Mouse (Mus musculus) monocyte, adult 2 months (primary cell): Measurements from ENCODE around the gene Stk19.
"Not testable (repeated sequence)": the region's sequence is repeated elsewhere in the genome, so short reads cannot be mapped to it uniquely, and the experiment has no call there.

ENCODE experiments used
- DNase-seq, 2 experiments: peaks; one replicate each; pipeline ENCODE4 v3.0.0; 2022; ENCODE audit warnings: low spot score in 2 of 2, low read depth in 1 of 2

Stk19 gene

DNA sequence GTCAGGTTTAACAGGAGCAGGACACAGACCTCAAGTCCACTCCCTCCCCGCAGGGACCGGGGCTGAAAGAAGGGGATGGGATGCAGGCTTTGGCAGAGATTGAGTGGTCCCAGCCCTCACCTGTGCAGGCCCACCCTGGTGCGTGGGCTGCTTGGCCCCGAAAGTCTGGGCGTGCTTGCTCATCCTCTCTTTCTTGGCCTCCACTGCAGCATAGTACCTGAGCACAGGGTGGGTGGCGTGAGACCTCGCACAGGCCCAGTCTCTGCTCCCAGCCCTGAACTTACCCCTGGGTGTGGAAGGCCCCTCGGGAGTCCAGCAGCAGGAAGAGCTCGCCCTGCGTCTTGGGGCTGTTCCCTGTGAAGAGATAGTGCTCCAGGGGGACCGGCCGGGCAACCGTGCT, 8.1 kb upstream of the Stk19 start:
- no peak for DNase-seq

DNA sequence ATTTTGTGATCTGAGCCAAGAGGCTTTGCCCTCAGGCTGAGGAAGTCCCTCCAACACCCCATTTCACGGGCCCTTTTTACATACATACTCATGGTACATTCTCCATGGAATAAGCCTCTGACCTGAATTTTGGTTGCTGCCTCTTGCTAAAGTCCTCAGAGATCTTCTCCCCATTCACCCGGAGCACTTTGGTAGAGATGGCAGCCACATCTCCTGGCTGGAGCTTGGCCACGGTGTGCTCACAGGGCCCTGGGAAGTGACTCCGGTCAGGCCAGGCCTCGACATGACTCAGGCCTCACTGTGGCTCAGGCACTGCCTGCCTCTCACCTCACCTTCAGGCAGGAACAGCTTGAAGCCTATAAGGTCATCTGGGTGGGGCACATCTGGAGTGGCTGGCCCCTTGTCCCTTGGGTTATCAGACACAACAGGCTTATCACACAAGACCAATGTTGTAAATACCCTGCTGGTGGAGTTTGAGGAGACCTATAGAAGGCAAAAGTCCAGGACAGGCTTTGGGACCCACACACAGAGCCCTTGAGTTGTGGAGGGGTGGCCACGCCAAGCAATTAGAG, 4.1 kb upstream of the Stk19 start:
- DNase-seq = no peak

DNA sequence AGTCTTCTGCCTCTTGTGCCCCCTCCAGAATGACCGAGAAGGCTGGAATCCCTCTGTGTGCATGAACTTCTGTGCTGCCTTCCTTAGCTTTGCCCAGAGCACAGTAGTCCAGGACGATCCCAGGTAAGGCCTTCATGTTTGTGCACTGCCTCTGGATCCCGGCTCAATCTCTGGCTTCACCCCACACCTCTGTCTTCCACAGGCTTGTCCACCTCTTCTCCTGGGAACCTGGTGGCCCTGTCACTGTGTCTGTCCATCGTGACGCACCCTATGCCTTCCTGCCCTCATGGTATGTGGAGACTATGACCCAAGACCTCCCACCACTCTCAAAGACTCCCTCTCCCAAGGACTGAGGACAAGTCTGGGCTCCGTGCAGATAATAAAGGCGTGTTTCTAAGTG, 2.0 kb upstream of the Stk19 start:
- no peak for DNase-seq

DNA sequence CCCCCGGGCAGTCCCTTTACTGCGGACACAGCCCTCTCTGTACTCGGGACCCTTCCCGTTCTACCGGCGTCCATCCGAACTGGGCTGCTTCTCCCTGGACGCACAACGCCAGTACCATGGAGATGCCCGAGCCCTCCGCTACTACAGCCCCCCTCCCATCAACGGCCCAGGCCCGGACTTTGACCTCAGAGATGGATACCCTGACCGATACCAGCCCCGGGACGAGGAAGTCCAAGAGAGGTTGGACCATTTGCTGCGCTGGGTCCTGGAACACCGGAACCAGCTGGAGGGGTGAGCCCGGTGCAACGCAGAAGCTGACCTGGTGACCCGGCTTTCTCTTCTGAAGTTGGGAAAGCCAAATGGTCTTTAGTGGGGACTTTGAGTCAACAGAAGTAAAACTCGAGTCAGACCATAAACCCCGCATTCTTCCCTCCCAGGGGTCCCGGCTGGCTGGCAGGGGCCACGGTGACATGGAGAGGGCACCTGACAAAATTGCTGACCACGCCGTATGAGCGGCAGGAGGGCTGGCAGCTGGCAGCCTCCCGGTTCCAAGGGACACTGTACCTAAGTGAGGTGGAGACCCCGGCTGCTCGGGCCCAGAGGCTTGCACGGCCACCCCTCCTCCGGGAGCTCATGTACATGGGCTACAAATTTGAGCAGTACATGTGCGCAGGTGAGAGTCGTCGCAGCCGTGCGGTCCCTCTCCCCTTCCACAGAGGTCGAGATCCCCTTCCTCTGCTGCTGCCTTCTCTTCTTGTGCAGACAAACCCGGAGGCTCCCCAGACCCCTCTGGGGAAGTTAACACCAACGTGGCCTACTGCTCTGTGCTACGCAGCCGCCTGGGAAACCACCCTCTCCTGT, 949 bp upstream of the Stk19 start:
- DNase-seq = no peak

DNA sequence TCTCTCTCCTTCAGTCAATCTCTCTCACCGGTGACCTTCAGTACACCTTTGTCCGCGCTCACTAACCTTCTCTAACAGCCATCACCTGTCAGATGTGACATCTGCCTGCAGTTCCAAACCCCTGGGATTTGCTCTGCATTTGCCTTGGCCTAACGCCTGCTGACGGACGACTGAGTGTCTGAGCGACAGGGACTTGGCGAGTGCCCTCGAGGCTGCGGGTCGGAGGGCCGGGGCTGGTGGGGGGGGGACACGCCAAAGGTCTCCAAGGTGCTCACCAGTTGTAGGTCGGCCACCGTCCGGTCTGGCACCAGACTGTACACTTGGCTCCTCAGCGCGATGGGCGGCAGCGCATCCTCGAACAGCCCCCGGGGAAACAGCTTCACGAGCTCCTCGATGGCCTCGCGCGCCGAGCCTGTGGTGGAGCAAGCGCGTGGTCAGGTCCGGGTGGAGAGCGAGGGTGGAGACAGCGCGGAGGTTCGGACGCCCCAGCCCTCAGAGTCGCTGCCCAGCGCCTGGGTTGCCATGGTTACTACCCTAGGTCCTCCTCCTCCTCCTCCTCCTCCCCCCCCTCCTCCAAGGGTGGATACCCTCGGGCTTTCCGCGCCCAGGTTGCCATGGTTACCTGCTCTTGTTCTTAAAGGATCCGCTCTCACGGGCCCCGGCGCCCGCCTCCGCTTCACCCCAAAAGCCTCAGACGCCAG, 440 bp downstream of the Stk19 start:
- no peak for DNase-seq

DNA sequence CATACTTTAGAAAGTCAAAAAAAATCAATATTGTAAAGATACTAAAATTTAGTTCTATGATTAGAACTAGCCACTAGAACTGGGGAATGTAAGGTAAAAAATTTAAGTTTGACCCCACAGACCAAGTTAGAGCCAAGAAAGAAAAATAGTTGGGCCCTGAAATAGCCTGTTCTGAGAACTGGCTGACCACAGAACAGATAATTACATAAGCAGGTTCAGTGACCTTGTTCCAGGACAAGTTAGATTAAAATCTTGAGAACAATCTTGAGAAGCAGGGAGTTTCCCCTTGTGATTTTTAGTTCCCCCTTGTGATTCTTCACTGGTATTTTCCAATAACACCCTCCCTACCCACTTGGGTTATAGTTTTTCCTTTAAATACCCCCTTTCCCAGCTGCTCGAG, 6.0 kb downstream of the Stk19 start:
- DNase-seq = not testable (repeated sequence)

DNA sequence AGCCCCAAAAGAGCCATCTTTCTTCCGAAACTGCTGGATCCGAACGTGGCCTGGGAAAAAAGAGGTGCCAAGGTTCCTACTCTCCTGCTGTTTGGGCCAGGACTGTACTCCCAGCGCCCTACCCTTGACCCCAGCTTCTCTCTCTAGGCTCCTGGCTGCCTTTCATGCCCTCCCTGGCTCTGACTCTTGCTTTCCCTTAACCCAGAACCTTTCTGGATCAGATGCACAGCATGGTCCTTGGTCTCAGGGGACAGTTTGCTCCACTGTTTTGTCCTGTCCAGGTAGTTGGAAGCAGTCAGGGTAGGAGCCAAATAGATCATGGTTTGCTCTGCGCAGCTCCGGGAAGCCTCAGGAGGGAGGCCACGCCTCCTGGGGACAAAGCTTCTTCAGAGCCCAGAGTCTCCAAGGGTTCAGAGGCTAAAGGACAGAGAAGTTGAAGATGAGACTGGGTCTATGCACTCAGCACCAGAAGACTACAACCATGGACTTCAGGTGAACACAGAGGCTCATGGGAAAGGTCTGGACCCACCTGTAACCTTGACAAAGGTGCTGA, 21.9 kb downstream of the Stk19 start:
- no peak for DNase-seq

DNA sequence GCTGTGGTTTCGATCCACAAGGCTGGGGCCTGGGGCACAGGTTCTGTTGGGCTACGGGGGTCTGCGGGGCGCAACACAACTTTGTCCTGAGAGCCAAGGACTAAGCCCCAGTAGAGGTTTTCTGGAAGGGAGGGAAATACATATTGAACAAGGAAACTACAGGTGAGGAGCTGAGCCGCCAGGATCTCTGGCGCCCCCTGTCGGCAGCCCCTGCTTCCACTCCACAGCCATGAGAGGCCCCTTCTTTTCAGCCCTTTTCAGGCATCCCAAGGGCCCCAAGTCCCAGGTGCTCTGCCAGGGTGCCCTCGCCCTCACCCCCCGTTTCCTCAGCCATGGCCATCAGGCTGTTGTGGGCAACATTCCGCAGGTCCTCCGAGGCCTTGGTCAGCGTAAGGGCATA, 23.0 kb downstream of the Stk19 start:
- not testable (repeated sequence) for DNase-seq

DNA sequence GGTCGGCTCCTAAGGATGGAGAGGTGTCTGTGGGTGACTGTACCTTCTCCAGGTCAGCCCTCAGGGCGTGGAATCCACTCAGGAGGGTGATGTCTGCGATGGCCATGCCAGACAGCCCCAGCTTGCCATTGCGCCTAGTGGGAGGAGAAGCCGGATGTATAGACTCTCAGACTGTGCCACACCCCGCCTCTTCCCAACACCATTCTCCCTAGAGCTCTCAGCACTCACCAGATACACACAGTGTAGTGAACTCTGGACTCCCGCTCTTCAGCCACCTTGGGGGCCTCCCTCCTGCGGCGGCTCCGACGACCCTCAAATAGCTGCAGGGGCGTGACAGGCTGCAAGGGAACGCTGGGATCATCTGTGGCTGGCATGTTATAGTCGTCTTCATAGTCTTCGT, 25.5 kb downstream of the Stk19 start:
- no peak for DNase-seq

DNA sequence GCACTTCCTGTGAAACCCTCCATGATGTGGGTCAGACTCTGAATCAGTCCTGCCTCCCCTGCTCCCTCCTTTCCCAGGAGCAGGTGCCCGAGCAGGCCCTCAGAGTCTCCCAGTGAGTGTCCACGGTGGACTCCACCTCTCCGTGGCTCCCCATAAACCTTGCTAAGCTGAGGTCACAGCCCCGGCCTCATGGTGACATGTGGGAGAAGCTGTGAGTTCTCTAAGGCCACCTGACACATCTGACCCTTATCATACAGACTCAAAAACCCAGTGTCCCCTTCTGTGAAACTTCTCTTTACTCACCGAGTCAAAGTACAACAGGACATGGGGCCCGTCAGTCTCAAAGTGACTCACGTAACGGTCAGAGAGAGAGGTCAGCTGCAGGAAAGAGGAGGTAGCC, 25.9 kb downstream of the Stk19 start:
- not testable (repeated sequence) for DNase-seq

DNA sequence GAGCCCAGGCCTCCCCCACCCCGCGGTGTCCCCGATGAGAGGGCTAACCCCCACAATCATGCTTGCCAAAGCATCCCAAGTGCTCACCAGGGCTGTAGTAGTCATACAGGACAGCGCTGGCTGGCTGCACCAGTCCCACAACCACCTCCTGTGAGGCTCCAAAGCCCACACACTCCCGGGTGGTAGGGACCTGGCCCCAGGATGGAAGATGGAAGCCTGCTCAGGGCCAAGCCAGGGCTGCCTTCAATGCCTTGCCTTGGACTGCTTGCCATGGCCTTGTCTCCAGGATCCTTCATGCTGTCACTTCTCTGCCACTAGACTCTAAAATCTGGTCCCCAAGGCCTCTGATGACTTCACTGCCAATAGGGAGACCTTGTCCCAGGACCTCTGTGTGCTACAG, 26.3 kb downstream of the Stk19 start:
- not testable (repeated sequence) for DNase-seq

DNA sequence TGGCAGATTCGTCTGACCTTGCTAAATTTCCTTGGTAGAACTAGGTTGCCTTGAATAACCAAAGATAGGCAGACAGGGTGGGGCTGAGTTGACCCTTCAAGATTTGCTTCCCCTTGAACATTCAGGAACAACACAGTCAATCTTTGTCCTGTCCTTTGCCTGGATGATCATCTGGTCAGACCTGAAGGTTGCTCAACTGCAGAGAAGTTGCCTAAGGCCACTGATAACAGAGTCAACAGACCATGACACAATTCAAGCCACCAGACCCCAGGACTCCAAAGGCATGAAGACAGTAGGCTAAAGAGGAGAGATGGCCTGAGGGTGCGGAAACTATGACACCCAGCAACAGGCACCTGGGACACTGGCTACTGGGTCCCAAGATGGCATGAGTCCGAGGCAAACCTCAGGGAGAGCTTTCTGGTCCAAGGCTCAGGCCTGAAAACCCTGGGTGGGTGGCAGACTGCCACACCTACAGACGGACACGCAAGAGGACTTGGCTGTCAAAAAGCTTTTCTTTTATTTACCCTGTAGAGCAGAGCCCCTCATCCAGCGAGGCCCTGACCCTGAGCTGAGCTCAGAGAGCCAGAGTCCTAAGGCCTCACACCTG, 28.0 kb downstream of the Stk19 start:
- no peak for DNase-seq

DNA sequence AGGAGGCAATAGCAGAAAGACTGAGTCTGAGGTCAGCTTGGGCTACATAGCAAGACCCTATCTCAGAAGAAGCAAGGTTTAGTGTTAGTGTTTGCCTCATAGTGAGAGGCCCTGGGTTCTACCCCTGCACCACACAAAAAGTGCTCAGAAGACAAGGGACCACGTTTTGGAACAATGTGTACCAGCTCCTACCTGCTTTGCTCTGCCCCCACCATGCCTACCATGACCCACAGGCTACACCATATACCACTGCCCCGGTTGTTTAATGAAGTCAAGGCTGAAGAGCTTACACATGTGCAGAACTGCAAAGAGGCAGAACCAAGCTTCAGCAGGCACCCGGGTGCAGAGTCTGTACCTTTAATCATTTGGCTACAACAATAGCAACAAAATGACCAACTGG, 29.6 kb downstream of the Stk19 start:
- no peak for DNase-seq

DNA sequence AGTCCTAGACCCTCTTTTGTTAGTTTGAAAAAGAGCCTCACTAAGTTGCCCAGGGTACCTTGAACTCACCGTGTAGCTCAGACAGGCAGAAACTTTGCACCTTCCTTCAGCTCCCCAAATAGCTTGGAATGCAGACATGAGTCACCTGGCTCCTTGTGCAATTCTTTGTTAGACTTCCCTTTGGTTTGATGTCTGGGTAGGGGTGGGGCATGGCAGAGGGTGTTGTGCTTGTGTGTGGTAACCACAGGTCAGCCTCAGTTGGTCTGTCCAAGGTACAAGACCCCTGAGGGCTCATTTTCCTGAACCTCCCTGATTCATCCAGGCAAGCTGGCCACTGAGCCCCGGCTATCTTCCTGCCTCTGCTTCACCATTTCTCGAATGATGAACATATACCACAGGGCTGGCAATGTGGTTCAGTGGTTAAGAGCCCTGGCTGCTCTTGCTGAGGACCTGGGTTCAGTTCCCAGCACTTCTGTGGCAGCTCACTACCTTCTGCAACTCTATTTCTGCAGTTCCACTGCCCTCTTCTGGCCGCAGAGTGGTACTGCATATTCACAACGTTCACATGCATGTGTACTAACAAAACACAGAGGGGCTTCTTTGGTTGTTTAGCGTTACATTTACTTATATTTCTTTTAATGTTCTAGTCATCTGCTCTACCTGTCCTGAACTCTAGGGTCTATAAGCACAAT, 31.7 kb downstream of the Stk19 start:
- no peak for DNase-seq

DNA sequence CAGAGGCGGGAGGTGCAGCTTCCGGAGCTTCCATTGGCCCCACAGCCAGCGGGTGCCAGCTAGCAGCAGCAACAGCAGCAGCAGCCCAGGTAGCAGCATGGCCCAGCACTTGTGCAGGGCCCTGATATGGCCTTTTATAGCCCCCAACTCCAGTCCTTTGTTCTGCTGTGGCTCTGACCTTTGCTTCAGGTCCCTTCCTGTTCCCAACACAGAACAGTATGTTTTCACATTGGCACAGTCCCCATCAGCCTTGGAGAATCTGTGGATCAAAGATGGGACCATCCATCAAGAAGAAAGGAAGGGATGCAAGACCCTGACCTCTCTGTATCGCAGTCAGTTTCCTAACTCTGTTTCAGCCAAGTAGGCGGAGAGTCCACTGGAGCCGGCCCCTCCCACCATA, 32.4 kb downstream of the Stk19 start, which contains the start of gene Cyp21a1:
Gene Cyp21a1, minus strand, starts transcription at position 261 of the 400 bp plus-strand sequence.
- DNase-seq = not testable (repeated sequence)

DNA sequence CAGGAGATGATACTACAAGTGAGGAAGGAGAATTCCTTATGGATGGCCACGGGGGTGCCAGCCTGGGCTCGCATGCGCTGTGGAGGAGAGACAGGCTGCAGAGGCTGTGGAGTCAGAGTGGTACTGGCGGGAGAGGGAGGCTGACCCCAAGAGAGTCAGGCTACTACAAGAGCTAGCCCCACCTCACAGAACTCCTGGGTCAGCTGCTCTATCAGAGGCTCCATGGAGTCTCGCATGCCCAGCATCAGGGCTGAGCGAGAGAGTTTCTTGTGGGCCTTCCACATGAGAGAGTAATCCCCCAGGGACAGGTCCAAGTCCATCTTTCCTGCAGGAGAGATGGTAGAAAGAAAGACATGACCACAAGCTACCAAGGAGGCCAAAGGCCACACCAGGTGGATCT, 33.4 kb downstream of the Stk19 start:
- DNase-seq = not testable (repeated sequence)

DNA sequence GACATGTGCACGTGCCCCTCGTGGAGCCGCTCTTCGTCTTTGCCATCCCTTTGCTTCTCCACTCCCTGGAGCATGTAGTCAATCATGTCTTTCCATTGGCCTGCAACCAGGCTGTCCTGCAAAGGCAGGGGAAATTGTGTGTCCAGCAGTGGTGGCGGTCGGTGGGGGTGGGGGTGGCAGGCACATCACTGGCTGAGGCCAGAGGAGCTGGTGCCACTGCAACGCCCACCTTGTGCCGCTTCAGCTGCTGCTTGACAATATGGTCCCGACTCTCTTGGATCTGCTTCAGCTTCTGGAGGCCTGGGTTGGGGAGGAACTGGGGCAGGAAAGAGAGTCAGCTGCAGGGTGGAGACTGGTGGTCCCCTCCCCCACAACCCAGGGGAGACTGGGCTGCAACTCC, 34.0 kb downstream of the Stk19 start:
- not testable (repeated sequence) for DNase-seq

DNA sequence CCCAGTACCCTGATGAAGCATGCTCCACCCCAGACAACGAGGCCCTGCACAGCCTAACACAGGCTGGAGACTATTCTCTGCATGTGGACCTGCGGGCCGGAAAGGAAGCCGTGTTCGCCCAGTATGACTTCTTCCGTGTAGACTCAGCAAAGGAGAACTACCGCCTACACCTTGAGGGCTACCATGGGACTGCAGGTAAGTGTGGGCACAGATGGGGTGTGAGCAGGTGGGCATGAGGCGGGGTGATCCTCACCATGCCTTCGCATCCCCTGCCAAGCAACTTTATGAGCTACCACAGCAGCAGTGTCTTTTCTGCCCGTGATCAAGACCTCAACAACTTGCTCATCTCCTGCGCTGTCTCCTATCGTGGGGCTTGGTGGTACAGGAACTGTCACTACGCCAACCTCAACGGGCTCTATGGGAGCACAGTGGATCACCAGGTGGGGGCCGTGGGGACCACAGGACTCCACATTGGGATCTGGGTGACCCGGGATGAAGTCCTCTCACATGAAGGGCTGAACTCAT, 35.9 kb downstream of the Stk19 start:
- DNase-seq = not testable (repeated sequence)

DNA sequence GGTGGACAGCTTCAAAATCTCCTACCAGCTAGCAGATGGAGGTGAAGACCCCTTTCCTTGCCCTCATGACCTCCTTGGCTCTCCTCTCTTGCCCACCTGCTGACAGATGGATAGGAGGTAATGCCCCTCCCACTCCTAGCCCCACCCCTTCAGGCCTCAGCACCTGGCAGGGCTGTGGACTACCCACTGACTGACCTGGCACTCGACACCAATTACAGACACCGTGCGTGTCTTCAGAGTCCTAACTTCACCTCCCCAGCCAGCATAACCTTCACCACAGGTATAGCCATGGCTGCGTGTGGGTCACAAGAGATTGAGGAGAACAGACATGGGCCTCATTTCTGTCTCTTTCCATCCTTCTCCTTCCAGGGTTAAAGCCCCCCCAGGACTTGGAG, 37.2 kb downstream of the Stk19 start:
- no peak for DNase-seq

DNA sequence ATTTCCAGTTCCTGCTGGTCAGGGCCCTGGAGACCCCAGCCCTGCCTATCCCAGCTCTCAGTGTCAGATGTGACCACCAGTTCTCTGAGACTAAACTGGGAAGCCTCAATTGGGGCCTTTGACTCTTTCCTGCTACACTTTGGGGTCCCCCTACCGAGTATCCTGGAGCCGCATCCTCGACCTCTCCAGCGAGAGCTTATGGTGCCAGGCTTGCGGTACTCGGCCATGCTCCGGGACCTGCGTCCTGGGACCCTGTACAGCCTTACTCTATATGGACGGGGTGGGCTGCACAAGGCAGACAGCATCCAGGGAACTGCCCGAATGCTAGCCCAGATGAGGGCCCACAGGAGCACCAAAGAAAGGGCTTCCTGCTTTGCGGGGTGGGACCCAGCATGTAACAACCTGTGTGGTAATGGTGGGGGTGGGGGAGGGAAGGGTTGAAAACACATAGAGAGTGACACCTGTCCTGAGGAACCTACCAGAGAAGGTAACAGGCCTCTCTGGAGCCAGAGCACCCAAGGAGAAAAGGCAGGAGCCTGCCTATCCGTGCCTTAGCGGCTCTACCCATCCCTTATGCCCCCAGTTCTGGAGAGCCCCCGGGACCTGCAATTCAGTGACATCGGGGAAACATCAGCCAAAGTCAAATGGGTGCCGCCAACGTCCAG, 37.7 kb downstream of the Stk19 start:
- DNase-seq = no peak
